Mouse (Mus musculus): Measurements from ENCODE around the gene Nos1ap.

Nos1ap gene

DNA sequence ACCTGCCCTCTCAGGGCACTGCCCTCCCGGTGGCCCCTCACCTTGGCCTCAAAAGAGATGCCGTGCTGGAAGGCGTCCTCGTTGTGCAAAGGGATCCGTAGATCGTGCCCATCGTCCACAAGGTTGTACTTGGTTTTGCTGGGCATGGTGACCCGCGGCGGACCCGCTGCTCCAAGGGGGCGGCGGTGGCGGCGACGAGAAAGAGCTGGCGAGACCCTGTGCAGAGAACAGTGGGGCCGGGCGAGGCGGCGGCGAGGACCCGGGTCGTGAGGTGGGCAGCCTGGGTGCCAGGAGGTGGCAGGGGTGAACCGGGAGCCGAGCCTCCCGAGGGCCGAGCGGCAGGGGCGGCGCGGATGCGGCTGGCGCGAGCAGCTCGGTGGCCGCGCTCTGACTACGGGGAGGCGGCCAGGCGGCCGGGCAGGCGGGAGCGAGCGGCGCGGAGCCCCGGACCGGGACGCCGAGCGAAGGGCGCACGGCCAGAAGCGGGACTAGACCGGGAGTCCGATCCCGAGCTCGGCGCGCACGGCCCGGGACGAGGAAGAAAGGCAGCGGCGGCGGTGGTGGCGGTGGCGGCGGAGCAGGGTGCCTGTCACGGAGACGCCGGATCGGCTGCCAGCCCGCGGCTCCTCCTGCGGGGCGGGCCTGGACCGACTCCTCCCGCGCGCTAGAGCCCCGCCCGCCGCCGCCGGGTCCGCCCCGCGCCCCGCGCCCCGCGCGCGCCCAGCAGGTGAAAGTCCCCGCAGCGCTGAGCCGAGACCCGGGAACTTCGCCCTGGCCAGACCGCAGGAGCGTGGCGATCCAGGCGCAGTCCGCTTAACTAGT is at the start of gene Nos1ap:
Gene Nos1ap (minus strand): TSS at position 643 of the 822 bp plus-strand sequence.
- peak; percentile 78 for DNase-seq

DNA sequence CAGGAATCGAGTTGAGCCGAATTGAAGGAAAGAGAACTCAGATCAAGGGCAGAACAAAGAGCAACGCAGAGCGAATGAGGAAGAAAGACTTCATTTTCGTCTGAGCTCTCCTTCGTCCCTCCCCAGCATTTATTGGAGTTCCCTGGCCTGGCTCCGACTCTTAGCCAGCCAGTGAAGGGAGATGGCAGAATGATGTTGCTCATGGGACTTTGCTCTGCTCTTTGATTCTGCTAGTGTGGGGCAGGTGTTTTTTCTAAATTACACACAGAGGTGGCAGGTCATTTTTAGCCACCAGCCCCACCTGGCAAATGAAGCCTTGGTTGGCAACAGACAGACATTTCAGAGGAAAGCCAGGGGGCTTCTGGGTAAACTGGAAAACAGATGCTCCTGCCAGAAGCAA is 49.3 kb upstream of the Nos1ap start:
- no peak for DNase-seq

DNA sequence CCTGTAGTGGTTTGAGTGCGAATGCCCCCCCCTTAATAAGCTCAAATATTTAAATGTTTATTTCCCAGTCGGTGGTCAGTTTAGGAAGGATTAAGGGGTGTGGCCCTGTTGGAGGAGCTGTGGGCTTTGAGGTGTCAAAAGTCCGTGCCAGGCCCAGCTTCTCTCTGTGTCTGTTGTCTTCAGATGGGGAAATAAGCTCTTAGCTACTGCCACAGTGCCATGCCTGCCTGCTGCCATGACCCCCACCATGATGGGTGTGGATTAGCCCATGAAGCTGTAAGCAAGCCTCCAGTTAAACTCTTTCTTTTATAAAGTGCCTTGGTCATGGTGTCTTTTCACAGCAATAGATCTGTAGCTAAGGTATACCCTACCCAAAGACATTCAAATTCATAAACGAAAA is 43.2 kb upstream of the Nos1ap start:
- DNase-seq: no peak

DNA sequence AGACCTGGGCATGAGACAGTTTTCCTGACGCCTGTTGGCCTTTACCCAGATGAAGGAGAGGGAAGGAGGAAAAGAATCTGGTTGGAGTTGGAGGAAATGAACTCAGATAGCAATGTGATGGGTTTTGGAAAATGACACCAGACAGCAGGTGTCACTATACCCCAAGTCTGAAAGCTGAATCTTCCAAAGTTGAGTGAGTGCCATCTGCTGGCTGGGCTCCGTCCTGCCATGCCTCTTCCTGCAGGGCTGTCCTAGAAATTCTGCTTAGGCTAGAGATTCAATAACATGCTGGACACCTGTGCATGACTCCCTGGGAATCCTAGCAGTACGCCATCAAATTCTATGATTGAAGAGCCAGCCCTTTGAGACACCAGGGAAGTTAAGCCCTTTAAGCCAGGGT is 42.7 kb upstream of the Nos1ap start:
- peak; percentile 64 for DNase-seq

DNA sequence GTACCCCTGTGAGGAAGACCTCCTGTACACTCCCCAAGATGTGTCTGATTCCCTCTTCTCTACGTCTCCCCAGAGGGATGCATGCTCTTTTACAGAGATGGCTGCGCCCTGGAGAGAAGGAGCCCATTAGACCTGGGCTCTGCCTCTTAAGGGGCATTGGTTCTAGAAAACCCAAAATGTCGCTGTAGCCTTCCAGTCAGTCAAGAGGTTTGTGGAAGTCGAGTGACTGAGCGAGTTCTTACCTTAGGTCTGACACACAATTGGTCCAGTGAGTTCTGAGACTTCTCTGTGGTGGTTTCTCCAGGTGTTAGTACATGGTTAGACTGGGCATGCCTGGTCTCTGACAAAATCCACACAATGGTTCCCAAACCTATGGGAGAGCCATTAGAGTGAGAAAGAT is 41.9 kb upstream of the Nos1ap start:
- DNase-seq: no peak

DNA sequence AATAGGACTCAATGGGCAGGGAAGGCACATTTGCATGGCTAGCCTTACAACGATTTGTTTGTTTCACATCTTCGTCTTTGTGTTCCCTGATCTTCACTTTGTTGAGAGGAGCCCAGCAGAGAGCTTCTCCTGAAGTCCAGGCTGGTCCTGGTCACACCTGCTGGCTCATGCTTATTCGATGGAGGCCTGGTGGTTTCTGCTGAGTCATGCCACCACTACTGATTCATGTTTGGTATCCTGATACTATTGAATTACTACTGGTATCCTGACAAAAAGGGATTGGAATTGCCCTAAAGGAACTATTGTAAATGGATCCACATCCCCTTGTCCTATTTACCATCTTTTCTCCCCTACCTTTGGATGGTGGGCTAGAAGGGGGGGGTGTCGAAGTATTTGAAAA is 40.8 kb upstream of the Nos1ap start:
- no peak for DNase-seq

DNA sequence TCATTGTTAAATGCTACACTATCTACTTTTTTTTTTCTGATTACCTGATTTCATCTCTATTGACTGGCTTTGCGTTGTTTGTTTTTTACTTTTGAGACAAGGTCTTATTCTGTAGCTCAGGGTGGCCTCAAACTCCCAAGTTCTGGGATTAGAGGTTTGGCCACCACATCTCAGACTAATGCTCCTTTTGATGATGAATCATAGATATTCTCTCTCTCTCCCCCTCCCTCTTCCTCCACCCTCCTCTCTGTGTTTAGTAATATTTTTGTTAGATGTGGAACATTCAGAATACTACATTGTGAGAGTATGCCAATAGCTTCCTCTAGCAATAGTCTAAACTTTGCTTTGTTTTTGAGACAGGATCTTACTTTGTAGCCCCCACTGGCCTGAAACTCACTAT is 33.8 kb upstream of the Nos1ap start:
- no peak for DNase-seq

DNA sequence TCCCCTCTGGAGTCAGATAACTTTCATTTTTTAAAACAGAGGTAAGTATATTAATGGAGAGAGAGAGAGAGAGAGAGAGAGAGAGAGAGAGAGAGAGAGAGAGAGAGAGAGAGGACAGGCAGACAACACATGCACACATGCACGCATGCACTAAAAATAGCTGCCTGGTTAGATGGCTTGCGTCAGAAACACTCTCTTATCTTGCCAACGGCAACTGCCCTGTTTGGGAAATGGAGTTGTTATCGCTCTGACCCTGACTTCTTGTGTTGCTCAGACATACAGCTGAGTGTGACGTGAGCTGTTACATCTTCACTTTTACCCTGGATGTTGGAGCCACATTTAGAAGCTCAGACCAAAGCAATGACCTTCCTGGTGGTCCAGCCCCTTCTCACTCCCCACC is 33.3 kb upstream of the Nos1ap start:
- no peak for DNase-seq

DNA sequence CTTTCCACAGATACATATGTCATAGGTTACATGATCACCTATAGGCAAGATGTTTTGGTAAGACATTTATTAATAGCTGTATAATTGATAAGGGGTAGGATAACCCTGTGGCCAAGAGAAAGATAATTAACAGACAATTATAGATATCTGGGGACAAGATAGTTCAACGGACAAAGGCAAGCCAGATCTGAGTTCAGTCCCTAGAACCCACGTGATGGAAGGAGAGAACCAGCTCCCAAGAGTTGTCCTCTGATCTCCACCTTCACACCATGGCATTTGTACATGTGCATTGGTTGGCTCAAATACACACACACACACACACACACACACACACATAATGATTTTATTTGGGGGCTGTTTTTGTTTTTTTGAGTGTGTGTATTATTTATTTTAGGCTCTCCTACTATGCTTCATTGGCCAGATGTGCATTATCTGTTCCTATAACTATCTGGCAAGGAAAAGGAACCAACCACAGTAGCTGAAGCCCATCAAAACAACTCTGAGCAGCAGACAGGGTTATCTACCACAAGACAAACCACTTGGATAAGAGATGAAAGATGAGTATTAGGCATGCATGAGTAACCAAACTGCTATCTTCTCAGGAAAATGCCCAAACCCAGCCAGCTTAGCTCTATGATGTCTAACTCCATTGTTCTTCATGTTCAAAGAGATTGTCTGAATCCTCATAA is 30.2 kb upstream of the Nos1ap start:
- no peak for DNase-seq

DNA sequence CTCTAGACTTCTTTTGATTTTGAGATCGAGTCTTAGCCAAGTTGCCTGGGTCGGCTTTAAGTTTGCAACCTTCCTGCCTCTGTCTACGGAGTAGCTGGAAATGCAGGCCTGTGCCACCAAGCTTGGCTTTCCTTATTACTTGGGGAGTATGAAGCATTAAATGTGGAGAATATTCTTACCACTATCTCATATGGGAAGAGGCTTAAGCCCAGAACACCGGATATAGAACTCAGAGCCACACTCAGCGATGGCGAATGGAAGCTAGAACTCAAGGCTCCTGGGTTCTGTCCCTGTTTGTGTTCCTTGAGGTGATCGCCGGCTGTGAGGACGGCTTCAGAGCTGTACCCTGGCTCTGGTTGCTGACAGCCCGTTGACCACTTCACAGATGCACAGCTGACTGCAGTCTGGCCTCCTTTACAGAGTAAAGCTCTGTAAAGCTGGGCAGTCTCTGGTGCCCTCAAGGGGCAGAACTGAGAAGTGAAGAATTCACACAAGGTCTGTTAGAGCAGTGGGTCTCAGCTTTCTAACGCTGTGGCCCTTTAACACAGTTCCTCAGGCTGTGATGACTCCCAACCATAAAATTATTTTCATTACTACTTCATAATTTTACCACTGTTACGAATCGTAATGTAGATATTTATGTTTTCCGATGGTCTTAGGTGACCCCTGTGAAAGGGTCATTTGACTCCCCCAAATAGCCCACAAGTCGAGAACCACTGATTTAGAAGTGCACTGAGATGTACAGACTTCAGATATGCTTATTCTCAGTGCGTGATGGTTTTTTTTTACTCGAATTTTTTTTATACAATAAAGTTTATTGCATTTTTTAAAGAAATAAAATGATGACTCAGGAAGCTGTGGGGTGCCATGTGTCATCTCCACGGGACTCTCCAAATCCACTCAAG is 23.6 kb upstream of the Nos1ap start:
- peak; percentile 36 for DNase-seq

DNA sequence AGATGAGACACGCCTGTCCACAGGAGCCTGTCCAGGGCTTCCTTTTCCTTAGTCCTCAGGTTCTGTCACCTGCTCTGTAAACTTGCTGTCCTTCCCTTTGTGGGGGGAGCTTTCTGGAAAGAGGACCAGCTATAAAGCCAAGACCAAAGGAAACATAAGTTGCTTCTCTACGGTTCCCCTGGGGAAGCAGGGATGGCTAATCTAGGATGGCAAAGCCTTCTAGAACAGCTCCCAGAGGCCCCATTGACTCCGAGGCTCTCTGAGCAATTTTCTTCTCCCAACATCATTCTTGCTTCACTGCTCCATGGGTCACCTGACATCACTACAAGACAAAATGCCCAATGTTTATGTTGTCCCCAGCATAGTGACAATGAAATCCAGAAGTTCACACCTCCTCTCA is 22.0 kb upstream of the Nos1ap start:
- no peak for DNase-seq

DNA sequence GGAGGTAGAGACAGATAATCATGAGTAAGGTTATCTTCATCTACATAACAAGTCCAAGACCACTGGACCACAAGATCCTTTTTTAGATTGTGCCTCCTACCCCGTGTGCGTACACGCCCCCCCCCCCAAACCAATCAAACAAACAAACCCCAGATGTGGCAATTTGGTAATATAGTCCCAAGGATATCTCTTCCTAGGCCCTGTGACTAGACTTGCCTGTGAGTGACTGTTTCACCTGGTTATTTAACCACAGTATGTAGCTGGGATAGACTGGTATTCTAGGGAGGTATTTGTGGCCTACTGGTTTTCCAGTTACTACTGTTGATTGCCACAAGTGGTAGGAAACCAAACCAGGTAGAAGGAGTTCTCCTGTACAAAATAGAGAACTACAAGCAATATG is 21.0 kb upstream of the Nos1ap start:
- no peak for DNase-seq

DNA sequence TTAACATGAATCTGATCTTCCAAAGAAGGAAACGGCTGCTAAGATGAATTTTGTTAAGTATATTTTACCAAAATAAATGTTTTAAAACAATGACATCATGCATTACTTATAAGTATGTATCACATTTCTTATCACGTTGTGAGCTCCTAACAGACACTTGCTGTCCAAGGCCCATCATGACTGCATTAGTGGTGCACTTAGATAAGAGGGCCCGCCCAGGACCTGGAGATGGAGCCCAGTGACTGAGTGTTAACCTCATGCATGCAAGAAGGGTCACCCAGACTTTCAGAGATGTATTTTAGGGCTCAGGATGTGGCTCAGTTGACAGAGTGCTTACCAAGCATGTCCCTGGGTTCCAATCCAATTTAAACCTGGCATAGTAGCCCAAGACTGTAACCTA is 20.6 kb upstream of the Nos1ap start:
- DNase-seq: no peak

DNA sequence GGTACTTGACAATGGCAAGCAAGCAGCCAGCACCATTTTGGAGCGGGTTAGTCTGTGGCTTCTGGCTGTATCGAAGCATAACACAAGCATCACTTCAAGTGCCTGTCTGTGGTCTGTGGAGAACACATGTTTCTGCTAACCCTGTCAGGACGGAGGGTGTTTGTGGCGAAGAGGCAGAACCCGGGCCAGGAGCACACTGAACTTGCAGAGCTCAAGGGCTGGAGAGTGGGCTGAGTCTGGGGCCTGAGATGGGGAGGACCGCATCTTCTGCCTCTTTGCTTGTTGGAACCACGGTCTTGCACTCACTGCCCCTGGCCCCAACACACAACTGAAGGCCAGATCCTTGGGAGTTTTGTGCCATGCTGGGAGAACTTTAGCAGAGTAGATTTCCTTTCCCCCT is 20.2 kb upstream of the Nos1ap start:
- DNase-seq: no peak

DNA sequence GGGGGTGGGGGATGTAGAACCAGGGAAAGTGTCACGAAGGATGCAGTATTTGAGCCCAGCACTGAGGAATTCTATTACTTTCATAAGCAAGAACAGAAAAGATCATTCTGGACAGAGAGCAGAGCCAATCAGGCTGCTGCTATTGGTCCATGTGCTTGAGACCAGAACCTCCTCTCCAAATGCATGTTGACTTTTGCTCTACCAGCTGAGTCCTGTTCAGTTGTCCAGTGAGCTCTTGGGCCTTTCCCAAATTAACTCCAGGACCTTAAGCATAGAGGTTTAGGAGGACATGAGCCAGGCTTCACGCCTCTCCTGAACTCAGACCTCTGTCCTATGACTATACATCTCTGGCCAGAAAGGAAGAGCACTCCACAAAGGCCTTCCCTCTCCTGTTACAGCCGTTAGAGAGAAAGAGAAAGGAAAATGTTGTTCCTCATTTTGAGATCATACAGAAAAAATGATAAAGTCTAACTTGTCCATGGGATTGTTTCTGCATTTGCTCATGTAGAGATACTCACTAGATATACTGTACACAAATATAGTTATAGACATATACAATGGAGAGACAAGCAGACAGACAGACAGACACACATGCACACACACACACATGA is 18.9 kb upstream of the Nos1ap start:
- DNase-seq: no peak

DNA sequence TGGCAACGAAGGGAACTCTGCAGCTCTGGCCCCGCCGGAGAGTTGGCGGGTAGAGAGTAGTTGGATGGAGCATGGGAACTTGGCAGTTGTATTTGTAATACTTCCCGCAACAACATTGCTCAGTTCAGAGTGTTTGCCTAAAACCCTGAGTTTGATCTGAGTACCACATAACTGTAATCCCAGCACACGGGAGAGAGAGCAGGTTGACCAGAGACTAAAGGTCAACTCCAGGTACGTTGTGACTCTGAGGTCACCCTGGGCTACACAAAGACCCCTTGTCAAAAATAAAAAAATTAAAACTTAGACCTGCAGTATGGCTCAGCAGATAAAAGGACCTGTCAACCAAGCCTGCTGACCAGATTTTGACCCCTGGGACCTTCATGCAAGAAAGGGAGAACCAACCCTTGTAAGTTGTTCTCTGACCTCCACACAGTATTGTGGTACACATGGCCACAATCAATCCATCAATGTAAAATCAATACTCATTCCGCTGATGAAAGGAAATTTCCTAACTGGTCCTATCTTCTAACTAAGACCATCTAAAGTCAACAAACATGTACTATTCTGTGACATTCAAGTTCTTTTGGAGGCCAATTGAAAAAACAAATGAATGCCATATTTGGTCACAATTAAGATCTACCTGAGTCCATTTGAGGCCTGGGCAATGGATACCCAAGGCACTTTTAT is 17.7 kb upstream of the Nos1ap start:
- DNase-seq: no peak

DNA sequence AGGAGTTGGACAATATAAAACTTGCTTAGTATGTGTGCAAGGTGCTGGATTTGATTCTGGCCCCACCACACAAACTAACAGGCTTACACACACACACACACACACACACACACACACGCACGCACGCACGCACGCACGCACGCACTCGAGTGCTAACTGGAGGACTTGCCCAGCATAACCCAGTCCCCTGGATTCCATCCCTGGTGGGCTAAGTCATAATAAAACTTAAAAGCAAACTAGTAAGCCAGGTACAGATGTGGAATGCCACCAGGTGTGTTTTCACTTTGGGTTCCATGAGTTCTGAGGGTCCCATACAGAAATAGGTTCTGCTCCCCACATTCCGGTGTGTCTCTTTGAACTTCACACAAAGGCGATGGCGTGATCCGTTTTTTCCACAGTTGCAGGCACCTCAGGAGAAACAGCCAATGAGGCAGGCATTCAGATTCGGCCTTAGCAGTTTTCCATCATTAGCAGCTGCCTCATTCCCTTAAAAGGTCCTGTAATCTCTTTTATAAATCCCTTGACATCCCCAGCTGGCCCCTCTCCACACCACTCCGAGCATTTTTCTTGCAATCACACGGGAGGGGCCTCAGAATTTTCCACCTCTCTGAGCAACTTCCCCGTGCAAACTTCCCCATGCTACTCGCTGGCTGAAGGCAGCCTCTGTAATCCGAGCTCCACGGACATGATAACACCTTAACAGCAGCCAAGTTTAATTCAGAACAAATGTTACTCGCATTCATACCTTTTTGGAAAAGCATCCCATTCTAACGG is 15.8 kb upstream of the Nos1ap start:
- no peak for DNase-seq

DNA sequence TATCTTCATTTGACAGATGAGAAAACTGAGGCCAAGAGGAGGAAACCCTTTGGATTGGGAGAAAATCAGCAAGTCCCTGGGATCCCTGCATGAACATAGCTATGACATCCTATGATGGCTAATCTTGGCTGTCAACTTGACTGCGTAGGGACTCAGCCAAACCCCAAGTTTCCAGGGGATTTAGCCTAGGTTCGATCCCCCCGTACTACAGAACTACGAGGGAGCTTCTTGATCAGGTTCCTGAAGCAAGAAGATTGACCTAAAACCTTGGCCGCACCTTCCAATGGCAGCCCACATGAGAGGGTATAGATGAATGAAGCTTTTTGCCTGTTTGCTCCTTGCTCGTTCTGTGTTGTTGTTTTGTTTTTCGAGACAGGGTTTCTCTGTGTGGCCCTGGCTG is 4.9 kb upstream of the Nos1ap start:
- no peak for DNase-seq

DNA sequence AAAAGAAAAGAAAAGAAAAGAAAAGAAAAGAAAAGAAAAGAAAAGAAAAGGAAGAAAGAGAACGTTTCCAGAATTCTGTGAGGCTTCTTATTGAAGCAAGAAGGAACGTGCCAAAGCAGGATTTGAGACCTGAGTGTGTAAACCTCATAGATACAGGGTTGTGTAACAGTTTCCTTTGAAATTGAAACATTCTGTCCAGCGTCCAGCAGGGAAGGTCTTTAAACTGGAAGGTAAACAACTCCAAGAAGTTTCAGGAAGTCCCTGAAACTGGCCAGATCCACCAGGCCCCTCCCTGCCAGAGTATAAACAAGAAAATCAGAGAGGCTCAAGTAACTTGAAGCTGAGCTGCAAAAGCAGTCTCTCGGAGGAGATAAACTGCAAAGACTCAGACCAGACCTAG is 870 bp upstream of the Nos1ap start:
- no peak for DNase-seq

DNA sequence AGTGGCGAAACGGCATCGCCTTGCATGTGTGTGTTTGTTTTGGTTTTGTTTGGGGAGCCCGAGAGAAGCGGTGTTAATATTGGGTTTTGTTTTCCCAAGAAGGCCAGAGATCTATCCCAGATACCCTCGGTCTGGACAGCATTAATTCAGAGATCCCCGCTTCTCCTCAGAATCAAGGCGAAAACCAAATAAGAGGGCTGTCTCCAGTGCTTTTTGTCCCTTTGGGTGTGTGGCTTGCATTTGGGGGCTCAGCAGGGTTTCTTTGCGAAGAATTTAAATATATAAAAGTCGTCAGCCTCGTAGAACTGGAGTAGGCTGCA is 340 bp upstream of the Nos1ap start:
- no peak for DNase-seq

DNA sequence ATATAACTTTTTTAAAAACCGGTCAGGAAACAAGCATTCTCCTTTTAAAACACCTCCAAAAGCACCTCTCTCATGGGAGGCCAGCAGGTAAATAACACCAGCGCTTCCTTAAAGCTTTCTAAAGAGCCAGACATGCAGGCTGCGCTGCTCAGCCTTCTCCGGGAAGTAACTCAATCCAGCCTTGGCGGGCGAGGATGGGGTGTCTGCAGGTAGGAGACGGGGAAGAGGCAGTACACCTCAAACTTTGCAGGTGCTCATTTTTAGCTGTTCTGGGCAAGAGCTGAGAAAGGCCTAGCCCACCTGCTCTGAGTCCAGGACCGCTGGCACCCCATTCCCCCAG is 812 bp downstream of the Nos1ap start:
- DNase-seq: no peak

DNA sequence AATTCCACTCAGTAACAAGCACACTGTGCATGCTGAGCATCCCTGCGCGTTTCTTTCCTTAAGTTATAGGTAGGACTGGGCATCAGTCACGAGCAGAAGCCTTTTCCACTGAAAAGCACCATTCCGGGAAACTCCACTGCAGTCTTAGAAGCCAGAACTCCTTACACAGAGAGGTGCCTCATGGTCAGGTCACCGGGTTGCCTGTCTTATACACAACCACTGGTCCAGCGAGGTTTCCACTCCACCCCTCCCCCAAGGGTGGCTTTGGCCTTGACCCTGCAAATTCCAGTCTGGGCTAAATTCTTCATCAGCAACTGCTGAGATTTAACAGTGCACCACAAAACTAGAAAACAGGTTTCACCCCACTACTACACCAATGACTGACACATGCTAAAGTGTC is 1.3 kb downstream of the Nos1ap start:
- DNase-seq: no peak
